Mouse (Mus musculus) limb, embryonic 11.5 days (tissue): ENCODE results near the gene Ifngr1. TPM values are rescaled to one million over a fixed set of nuclear protein-coding genes. Genes with fewer than 3 reads are reported as not detected.

Experiments used
- ATAC-seq: fragments of 200-750 bp; cut with Nextera tagmentation; 2 replicates; pipeline ENCODE4 v1.8.0; 2017; ENCODE audit warnings: low read depth; ENCODE audit not compliant: insufficient number of reproducible peaks, low FRiP score, low TSS enrichment
- DNase-seq: peaks from one replicate; pipeline ENCODE4 v3.0.0-alpha.2; 2015; ENCODE audit warnings: low spot score
- H3K27ac ChIP-seq: fragments of 300-500 bp; sonication (generic); replicated peaks from 2 replicates; pipeline ENCODE4 v1.5.1; 2014; ENCODE audit warnings: low read depth, mild to moderate bottlenecking, low read length
- H3K27me3 ChIP-seq: fragments of 300-500 bp; sonication (generic); 2 replicates; pipeline ENCODE4 v1.6.1; 2014; ENCODE audit warnings: mild to moderate bottlenecking, low read length, mixed read lengths; ENCODE audit not compliant: control insufficient read depth, insufficient read depth
- H3K36me3 ChIP-seq: fragments of 300-500 bp; sonication (generic); 2 replicates; pipeline ENCODE4 v1.6.1; 2014; ENCODE audit warnings: mild to moderate bottlenecking, low read length, moderate library complexity, mixed read lengths; ENCODE audit not compliant: control insufficient read depth, insufficient read depth
- H3K4me1 ChIP-seq: fragments of 300-500 bp; sonication (generic); 2 replicates; pipeline ENCODE4 v1.6.1; 2014; ENCODE audit warnings: low read length, mixed read lengths; ENCODE audit not compliant: control insufficient read depth, insufficient read depth
- H3K4me2 ChIP-seq: fragments of 300-500 bp; sonication (generic); 2 replicates; pipeline ENCODE4 v1.6.1; 2014; ENCODE audit warnings: low read depth, mild to moderate bottlenecking, moderate library complexity; ENCODE audit not compliant: severe bottlenecking
- H3K4me3 ChIP-seq: fragments of 300-500 bp; sonication (generic); 2 replicates; pipeline ENCODE4 v1.5.1; 2014; ENCODE audit warnings: low read depth, low read length
- H3K9ac ChIP-seq: fragments of 300-500 bp; sonication (generic); 2 replicates; pipeline ENCODE4 v1.6.1; 2014; ENCODE audit warnings: mild to moderate bottlenecking, low read length
- H3K9me3 ChIP-seq: fragments of 300-500 bp; sonication (generic); 2 replicates; pipeline ENCODE4 v1.6.1; 2016; ENCODE audit warnings: low read length; ENCODE audit not compliant: control insufficient read depth
- WGBS: fragments of 180-500 bp; shearing (Covaris S2); extraction: QIAGEN DNeasy Blood & Tissue Kit; methylation state at CpG from one replicate; pipeline ENCODE4 v1.1.7; 2014; 5-methylcytosine and 5-hydroxymethylcytosine counted together
- polyA plus RNA-seq: library from polyadenylated mRNA; unstranded; fragments of >200 nt; fragmentation: Nextera tagmentation; extraction: Ambion mirVana; gene quantifications from 2 replicates; pipeline ENCODE4 v1.2.1, GENCODE M21; 2014

Gene Ifngr1
- polyA plus RNA-seq, result 33.0 and 37.6 TPM in 2 replicates

DNA sequence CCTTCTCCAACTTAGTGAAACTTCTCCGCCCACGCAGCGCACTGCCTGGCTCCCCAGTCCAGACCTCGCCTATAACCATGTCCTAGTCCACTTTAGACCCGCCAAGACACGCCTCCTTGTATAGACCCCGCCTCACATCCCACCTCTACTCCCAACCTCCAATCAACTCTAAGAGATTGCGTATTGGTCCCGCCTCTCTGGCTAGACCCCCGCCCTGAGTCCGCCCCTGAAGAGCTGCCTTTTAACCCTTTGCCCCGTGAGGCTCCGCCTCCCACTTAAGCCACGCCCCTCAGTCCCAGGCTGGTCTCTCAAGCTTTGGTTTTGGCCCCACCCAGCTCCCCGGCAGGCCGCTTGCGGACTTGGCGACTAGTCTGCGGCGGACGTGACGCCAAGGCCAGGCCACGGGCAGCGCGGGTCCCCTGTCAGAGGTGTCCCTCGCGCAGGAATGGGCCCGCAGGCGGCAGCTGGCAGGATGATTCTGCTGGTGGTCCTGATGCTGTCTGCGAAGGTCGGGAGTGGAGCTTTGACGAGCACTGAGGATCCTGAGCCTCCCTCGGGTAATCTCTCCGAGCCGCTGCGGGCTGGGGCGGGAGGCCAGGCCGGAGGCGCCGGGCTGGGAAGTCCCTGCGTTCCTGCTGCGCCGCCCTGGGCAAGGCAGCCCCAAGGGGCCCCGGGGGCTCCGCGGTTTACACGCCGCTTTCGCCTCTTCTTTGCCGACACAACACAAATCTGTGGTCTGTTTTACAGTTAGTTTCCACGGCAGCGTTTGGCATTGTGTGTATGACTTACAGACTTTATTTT lies at the start of gene Ifngr1:
Ifngr1 (plus strand) TSS at position 309 of the 801 bp plus-strand sequence.
- Histone ChIP-seq H3K4me3 (peak within 1 kb of the TSS; percentile 51), H3K4me2 (peak within 1 kb of the TSS; percentile 77), H3K9ac (peak within 1 kb of the TSS; percentile 73), H3K9me3 (no peaks in the 10 kb centered on the region), H3K27me3 (no peaks in the 10 kb centered on the region), H3K36me3 (no peaks in the 10 kb centered on the region), H3K4me1 (no peaks in the 10 kb centered on the region; the same call in 1 of the 2 replicates), H3K27ac (no peak within 1 kb of the TSS)
- WGBS, result under 1% methylated on average over 52 of the region's 52 CpGs
- DNase-seq (peak; percentile 99), ATAC-seq (peak; percentile 100)

DNA sequence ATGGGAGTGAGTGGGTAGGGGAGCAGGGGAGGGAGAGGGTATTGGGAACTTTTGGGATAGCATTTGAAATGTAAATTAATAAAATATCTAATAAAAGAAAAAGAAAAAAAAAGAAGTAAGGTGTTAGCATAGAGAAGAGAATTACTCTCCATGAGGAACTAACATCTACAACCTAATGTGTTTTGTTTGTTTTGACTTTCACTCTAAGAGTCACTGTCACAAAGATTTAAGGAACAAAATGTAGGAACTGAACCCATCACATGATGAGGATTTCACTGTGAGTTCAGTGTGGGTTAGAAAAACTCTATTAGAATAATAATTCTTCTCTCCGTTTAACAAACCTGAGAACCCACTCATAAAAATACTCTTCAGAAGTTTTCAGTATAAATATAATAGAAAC lies 44.9 kb upstream of the Ifngr1 start:
- 92% methylated on average over 1 of the region's 1 CpGs for WGBS
- Histone ChIP-seq H3K27ac (no peak overlapping the region), H3K36me3 (no peaks in the 10 kb centered on the region), H3K9me3 (no peaks in the 10 kb centered on the region), H3K9ac (no peak overlapping the region), H3K4me1 (no peaks in the 10 kb centered on the region), H3K4me3 (no peak overlapping the region), H3K27me3 (no peaks in the 10 kb centered on the region), H3K4me2 (no peak overlapping the region)
- no peak for ATAC-seq
- no peak for DNase-seq

DNA sequence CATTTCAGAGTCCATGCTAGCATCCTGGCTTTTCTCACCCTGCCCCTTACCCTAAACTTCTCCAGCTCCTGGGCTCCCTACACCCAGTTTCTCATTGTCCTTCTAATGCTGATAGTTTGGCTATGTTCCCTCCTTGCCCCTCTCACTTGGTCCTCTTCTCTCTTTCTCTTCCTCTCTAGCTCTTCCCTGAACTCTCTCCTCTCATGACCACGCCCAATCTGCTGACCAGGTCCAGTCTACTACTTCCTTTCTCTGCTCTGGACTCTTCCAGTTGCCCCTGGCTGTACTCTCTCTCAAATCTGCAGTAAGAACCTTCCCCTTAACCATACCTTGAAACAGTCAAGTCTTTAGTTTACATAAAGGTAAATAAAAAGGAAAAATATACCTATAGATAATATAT lies 43.7 kb upstream of the Ifngr1 start:
- DNase-seq (no peak), ATAC-seq (no peak)

DNA sequence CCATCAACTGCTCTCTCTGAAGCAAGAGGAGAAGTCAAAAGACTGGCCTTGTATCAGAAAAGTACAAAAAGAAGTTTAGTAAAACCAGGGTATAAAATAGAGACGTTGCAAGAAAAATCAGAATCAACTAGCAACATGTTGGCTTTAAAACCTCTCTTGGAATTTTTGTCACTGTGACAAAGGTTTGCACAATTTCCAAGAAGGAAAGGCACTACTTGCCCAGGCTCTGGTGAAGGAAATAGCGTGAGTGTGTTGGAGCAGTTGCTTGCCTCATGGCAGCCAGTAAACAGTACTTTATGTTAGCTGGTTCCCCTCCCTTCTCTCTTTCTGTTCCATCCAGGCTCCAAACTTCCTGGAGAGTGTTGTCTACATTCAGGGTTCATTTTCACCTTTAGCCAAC lies 43.3 kb upstream of the Ifngr1 start:
- Histone ChIP-seq H3K9me3 (no peaks in the 10 kb centered on the region), H3K27ac (no peak overlapping the region), H3K9ac (no peak overlapping the region), H3K4me2 (no peak overlapping the region), H3K27me3 (no peaks in the 10 kb centered on the region), H3K4me3 (no peak overlapping the region), H3K36me3 (no peaks in the 10 kb centered on the region), H3K4me1 (no peaks in the 10 kb centered on the region)
- ATAC-seq (no peak), DNase-seq (no peak)
- 83% methylated on average over 2 of the region's 2 CpGs for WGBS

More for the DNA sequence above, 43.7 kb upstream of the Ifngr1 start:
- H3K4me3 ChIP-seq, result no peak overlapping the region
- no peak overlapping the region for H3K4me2 ChIP-seq
- no peak overlapping the region for H3K27ac ChIP-seq
- no peaks in the 10 kb centered on the region for H3K27me3 ChIP-seq
- no peaks in the 10 kb centered on the region for H3K4me1 ChIP-seq
- 66% methylated on average over 1 of the region's 1 CpGs for WGBS
- H3K36me3 ChIP-seq, result no peaks in the 10 kb centered on the region
- no peaks in the 10 kb centered on the region for H3K9me3 ChIP-seq
- H3K9ac ChIP-seq, result no peak overlapping the region

DNA sequence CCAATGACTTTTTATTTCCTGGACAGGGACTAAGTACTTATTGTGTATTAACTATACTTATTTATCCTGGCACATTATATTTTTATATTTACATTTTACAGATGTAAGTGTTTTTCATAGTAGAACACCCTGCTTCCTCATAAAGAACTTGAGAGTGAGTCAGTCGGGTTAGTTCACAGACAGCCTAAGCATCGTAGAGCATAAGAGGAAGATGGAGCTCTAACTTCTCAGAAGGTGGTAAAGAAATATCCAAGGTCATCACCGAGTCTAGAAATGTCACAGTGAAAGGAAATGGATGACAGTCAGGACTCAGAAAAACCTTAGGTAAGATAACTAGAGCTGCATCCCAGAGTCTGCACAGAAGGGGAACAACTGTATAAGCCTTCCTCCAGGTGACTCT lies 40.2 kb upstream of the Ifngr1 start:
- H3K36me3 ChIP-seq, result no peaks in the 10 kb centered on the region
- WGBS, result 89% methylated on average over 3 of the region's 3 CpGs

DNA sequence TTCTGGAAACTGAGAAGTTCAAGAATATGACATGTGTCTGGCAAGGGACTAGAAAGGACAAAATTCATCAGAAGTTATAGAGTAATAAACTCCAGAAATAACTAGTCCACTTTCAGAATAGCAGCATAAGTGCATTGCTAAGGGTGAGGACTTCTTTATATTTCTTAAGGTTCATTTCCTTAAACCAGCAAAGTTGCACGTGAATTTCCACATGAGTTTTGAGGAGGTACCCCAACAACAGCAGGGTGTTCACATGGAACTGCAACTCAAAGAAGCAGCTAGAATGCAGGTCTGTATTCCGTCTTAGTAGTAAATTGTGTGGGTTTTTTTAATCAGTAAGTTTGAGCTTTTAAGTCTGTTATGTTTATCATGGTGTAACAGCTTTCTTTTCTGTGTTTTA lies 37.9 kb upstream of the Ifngr1 start:
- DNase-seq, result no peak
- WGBS, result 86% methylated on average over 2 of the region's 2 CpGs
- H3K4me2 ChIP-seq, result no peak overlapping the region

More for the DNA sequence above, 40.2 kb upstream of the Ifngr1 start:
- Histone ChIP-seq H3K27ac (no peak overlapping the region), H3K4me3 (no peak overlapping the region), H3K9me3 (no peaks in the 10 kb centered on the region), H3K9ac (no peak overlapping the region), H3K4me1 (no peaks in the 10 kb centered on the region), H3K4me2 (no peak overlapping the region), H3K27me3 (no peaks in the 10 kb centered on the region)
- no peak for ATAC-seq
- no peak for DNase-seq

DNA sequence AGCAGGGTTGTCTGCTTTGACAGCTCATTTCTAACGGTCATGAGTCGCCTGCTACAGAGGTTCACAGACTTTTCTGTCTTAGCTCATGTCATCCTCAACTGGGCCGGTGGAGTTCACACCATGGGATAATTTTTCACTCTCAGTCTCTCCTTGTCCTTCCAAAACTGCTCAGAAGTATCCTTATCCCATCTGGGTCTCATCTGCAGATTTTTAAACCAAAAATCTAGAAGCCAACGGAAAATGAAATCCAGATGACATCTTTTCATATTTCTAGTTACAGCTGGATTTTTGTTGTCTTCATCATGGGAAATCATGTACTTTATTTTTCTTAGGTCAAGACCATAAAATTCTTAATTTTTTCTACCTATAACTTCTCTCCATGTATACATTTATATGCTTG lies 34.1 kb upstream of the Ifngr1 start:
- Histone ChIP-seq H3K36me3 (no peaks in the 10 kb centered on the region), H3K27me3 (no peaks in the 10 kb centered on the region), H3K9me3 (no peaks in the 10 kb centered on the region), H3K4me3 (no peak overlapping the region), H3K4me2 (no peak overlapping the region), H3K9ac (no peak overlapping the region), H3K4me1 (no peaks in the 10 kb centered on the region), H3K27ac (no peak overlapping the region)
- DNase-seq (no peak), ATAC-seq (no peak)
- 81% methylated on average over 4 of the region's 4 CpGs for WGBS

More for the DNA sequence above, 37.9 kb upstream of the Ifngr1 start:
- H3K27me3 ChIP-seq, result no peaks in the 10 kb centered on the region
- H3K4me3 ChIP-seq, result no peak overlapping the region
- H3K36me3 ChIP-seq, result no peaks in the 10 kb centered on the region
- no peak for ATAC-seq
- no peak overlapping the region for H3K27ac ChIP-seq
- no peaks in the 10 kb centered on the region for H3K4me1 ChIP-seq
- H3K9me3 ChIP-seq, result no peaks in the 10 kb centered on the region
- H3K9ac ChIP-seq, result no peak overlapping the region

DNA sequence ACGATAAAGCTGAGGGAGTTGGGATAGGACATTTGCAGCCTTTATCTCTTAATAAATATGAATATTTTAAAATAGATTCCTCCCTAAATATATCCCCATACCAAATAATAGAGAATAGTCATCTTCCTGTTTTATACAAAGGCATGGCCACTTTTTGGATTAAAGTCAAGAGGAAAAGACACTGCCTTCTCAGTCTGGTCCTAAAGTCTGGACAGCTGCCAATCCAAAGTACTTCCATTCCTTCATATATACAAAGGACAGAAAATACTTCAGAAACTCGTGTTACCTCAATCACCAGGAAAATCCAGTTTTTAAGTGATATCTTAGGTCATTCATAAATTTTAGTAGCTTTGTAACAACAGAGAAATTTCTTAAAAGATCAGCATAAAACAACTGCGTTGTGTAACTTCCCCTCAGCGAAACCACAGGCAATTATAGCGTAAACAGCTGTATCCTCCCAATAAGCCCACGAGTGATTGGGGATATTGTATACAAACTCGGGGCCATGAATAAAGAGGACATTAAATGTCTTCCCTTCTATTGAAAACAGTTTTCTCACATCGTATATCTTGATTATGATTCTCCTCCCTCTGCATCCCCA lies 32.1 kb upstream of the Ifngr1 start:
- Histone ChIP-seq H3K4me3 (no peak overlapping the region), H3K4me2 (no peak overlapping the region), H3K36me3 (no peaks in the 10 kb centered on the region), H3K4me1 (no peaks in the 10 kb centered on the region), H3K27ac (no peak overlapping the region), H3K27me3 (no peaks in the 10 kb centered on the region), H3K9ac (no peak overlapping the region), H3K9me3 (no peaks in the 10 kb centered on the region)
- ATAC-seq (no peak), DNase-seq (no peak)
- WGBS, result 79% methylated on average over 8 of the region's 8 CpGs
